Mouse (Mus musculus): ENCODE data around the gene Tmem247.
A peak's percentile ranks its signal among the peaks of the same experiment; 100 is the strongest.

Tmem247 gene

GRCm38 (mm10) chr17:86962894-86963585, 45.9 kb downstream of the Tmem247 start, which contains the start of gene Rhoq:
Rhoq (plus strand) TSS chr17:86963082.
- DNase-seq (ENCODE audit: inconsistent age in 2 of 2, low spot score in 1 of 2) = peak; percentile 95 to 96

- DNase-seq (ENCODE audit: inconsistent age in 2 of 2, low spot score in 1 of 2) = no peak
These were observed 46.4 kb downstream of the Tmem247 start for GRCm38 (mm10) chr17:86963586-86963902.

- DNase-seq (ENCODE audit: inconsistent age in 2 of 2, low spot score in 1 of 2) = peak; percentile 44 to 76
These were observed 46.9 kb downstream of the Tmem247 start for GRCm38 (mm10) chr17:86964041-86964440.

- DNase-seq (ENCODE audit: inconsistent age in 2 of 2, low spot score in 1 of 2) = peak; percentile 84 to 91
These were observed 47.4 kb downstream of the Tmem247 start for GRCm38 (mm10) chr17:86964502-86964901.

- no peak for DNase-seq (ENCODE audit: inconsistent age in 2 of 2, low spot score in 1 of 2)
These were observed 48.0 kb downstream of the Tmem247 start for GRCm38 (mm10) chr17:86965121-86965520.

GRCm38 (mm10) chr17:86966040-86966439, 48.9 kb downstream of the Tmem247 start:
- no peak for DNase-seq (ENCODE audit: inconsistent age in 2 of 2, low spot score in 1 of 2)

GRCm38 (mm10) chr17:86967048-86967447, 49.9 kb downstream of the Tmem247 start:
- DNase-seq (ENCODE audit: inconsistent age in 2 of 2, low spot score in 1 of 2) = no peak

GRCm38 (mm10) chr17:86967536-86968525, 50.7 kb downstream of the Tmem247 start:
- DNase-seq (ENCODE audit: inconsistent age in 2 of 2, low spot score in 1 of 2) = peak in 1 of 2 experiments; percentile 38

GRCm38 (mm10) chr17:86968581-86968980, 51.4 kb downstream of the Tmem247 start:
- DNase-seq (ENCODE audit: inconsistent age in 2 of 2, low spot score in 1 of 2) = no peak

- peak in 1 of 2 experiments; percentile 40 for DNase-seq (ENCODE audit: inconsistent age in 2 of 2, low spot score in 1 of 2)
These were observed 52.4 kb downstream of the Tmem247 start for GRCm38 (mm10) chr17:86969582-86969981.

GRCm38 (mm10) chr17:86970026-86970750, 53.0 kb downstream of the Tmem247 start:
- DNase-seq (ENCODE audit: inconsistent age in 2 of 2, low spot score in 1 of 2) = peak in 1 of 2 experiments; percentile 18

GRCm38 (mm10) chr17:86971036-86971435, 53.9 kb downstream of the Tmem247 start:
- DNase-seq (ENCODE audit: inconsistent age in 2 of 2, low spot score in 1 of 2) = peak in 1 of 2 experiments; percentile 19

- peak in 1 of 2 experiments; percentile 23 for DNase-seq (ENCODE audit: inconsistent age in 2 of 2, low spot score in 1 of 2)
These were observed 54.7 kb downstream of the Tmem247 start for GRCm38 (mm10) chr17:86971860-86972259.

Data from adrenal gland, adult (tissue).